10 mouse cellular contexts compared by ENCODE assay signal in genomic region chr6:86052032-86052459, GRCm38 (mm10). TPM values are rescaled to one million over a fixed set of nuclear protein-coding genes. Genes with fewer than 3 reads are reported as not detected.
A peak's percentile ranks its signal among the peaks of the same experiment; 100 is the strongest.
DNase-seq lines count a peak whose midpoint lies in the region; ATAC-seq and TF ChIP-seq lines count a peak whose summit lies in the region.
"Had no signal": no experiment of that assay in that cellular context is flagged by ENCODE, and none has a peak within 500 bp of the region (broad histone marks: within the 10 kb centered on the region; RNA-seq: fewer than 3 reads in every experiment).

No protein-coding gene starts in this region.

- no peak for DNase-seq in lung, adult 2 months
- DNase-seq in forebrain, embryonic 14.5 days (ENCODE audit: low spot score), result peak; percentile 84
- no peak for DNase-seq in right cerebral cortex, postnatal 4 days
- DNase-seq in ovary, adult 18-20 months (ENCODE audit: low spot score), result no peak
- DNase-seq: adrenal gland, adult 2 months; gastrocnemius, postnatal 10 days; thymus, postnatal 25 days had no signal

- no peak overlapping the region for H3K27ac ChIP-seq in lung, embryonic 15.5 days
- peak overlapping the region; percentile 98 for H3K27ac ChIP-seq in forebrain, embryonic 14.5 days (ENCODE audit: low read depth, low read length)
- H3K27ac ChIP-seq in liver, embryonic 12.5 days, result no peak overlapping the region

- WGBS in lung, embryonic 15.5 days, result 16% methylated on average over 7 of the region's 7 CpGs
- WGBS in lung, adult 2 months, result 28% methylated on average over 7 of the region's 7 CpGs
- 3% methylated on average over 7 of the region's 7 CpGs for WGBS in forebrain, embryonic 14.5 days
- WGBS in liver, embryonic 12.5 days (ENCODE audit: insufficient replicate concordance), result 21% methylated on average over 7 of the region's 7 CpGs

- peak; percentile 53; the same call in 1 of the 2 replicates for ATAC-seq in lung, embryonic 15.5 days (ENCODE audit: borderline replicate concordance, extremely low read depth, low FRiP score, low TSS enrichment)
- peak; percentile 82 for ATAC-seq in forebrain, embryonic 14.5 days
- ATAC-seq in liver, embryonic 12.5 days, result peak; percentile 48
- no peak for ATAC-seq in CD4-positive, CD25-positive, alpha-beta regulatory T cell, adult 4 months

- no peaks in the 10 kb centered on the region for H3K36me3 ChIP-seq in lung, embryonic 15.5 days
- no peaks in the 10 kb centered on the region for H3K36me3 ChIP-seq in forebrain, embryonic 14.5 days (ENCODE audit: control insufficient read depth, insufficient read depth, low read length)
- H3K36me3 ChIP-seq in liver, embryonic 12.5 days, result no peaks in the 10 kb centered on the region

- H3K4me3 ChIP-seq in lung, embryonic 15.5 days, result no peak overlapping the region
- H3K4me3 ChIP-seq in lung, adult 2 months (replicated peaks; ENCODE audit: extremely low read depth, low read depth, low read length), result no peak overlapping the region
- H3K4me3 ChIP-seq in forebrain, embryonic 14.5 days (ENCODE audit: low read depth, low read length), result no peak overlapping the region
- H3K4me3 ChIP-seq in liver, embryonic 12.5 days, result no peak overlapping the region

- H3K4me1 ChIP-seq in lung, embryonic 15.5 days, result peaks cover 12% of the 10 kb centered on the region
- no peaks in the 10 kb centered on the region for H3K4me1 ChIP-seq in lung, adult 2 months (ENCODE audit: control insufficient read depth, insufficient read depth, low read length)
- peaks cover 39% of the 10 kb centered on the region for H3K4me1 ChIP-seq in forebrain, embryonic 14.5 days (ENCODE audit: control insufficient read depth, insufficient read depth, low read length)
- peaks cover 42% of the 10 kb centered on the region for H3K4me1 ChIP-seq in liver, embryonic 12.5 days

- no peak for TF ChIP-seq CTCF in lung, adult 2 months (IDR thresholded peaks at IDR 0.05; ENCODE audit: insufficient read depth, low read length)

- no peak overlapping the region for H3K9ac ChIP-seq in lung, embryonic 15.5 days
- peak overlapping the region; percentile 55 for H3K9ac ChIP-seq in forebrain, embryonic 14.5 days (ENCODE audit: low read length)
- no peak overlapping the region for H3K9ac ChIP-seq in liver, embryonic 12.5 days

- H3K27me3 ChIP-seq in lung, embryonic 15.5 days, result no peaks in the 10 kb centered on the region
- no peaks in the 10 kb centered on the region for H3K27me3 ChIP-seq in forebrain, embryonic 14.5 days (replicated peaks; ENCODE audit: control insufficient read depth, insufficient read depth, low read length)
- H3K27me3 ChIP-seq in liver, embryonic 12.5 days (replicated peaks), result peaks cover 12% of the 10 kb centered on the region; the same call in 1 of the 2 replicates

- TF ChIP-seq POLR2A in lung, adult 2 months (IDR thresholded peaks at IDR 0.05; ENCODE audit: borderline replicate concordance, extremely low read depth, low read depth, low read length), result no peak

- H3K9me3 ChIP-seq in lung, embryonic 15.5 days, result no peaks in the 10 kb centered on the region
- H3K9me3 ChIP-seq in forebrain, embryonic 14.5 days (replicated peaks; ENCODE audit: control insufficient read depth, low read length), result no peaks in the 10 kb centered on the region
- H3K9me3 ChIP-seq in liver, embryonic 12.5 days (replicated peaks), result no peaks in the 10 kb centered on the region

- no peak overlapping the region for H3K4me2 ChIP-seq in lung, embryonic 15.5 days
- peak overlapping the region; percentile 40 for H3K4me2 ChIP-seq in forebrain, embryonic 14.5 days (ENCODE audit: low read length)
- H3K4me2 ChIP-seq in liver, embryonic 12.5 days, result no peak overlapping the region

RNA-seq across cellular contexts. Expression of gene Add2, which starts 23.6 kb away (rescaled TPM):
- 2.9 and 3.5 TPM in 2 replicates for polyA plus RNA-seq in lung, embryonic 15.5 days (2015; fragmentation: Nextera tagmentation; extraction: Ambion mirVana)
- polyA plus RNA-seq in lung, adult 2 months (2012; rRNA removed), result 0.17 and 0.80 TPM in 2 replicates
- polyA plus RNA-seq in forebrain, embryonic 14.5 days (2014; fragmentation: Nextera tagmentation; extraction: Ambion mirVana), result 108 and 134 TPM in 2 replicates
- polyA plus RNA-seq in liver, embryonic 12.5 days (2016; fragmentation: Nextera tagmentation; extraction: Ambion mirVana), result 96.9 and 97.2 TPM in 2 replicates
- not detected for polyA plus RNA-seq in CD4-positive, CD25-positive, alpha-beta regulatory T cell, adult 4 months (2017; shearing (Covaris generic))

RNA-seq across cellular contexts. Expression of gene Figla, which starts 36.1 kb away (rescaled TPM):
- polyA plus RNA-seq in lung, embryonic 15.5 days (2015; fragmentation: Nextera tagmentation; extraction: Ambion mirVana), result not detected in 2 replicates
- not detected in 2 replicates for polyA plus RNA-seq in lung, adult 2 months (2012; rRNA removed)
- polyA plus RNA-seq in forebrain, embryonic 14.5 days (2014; fragmentation: Nextera tagmentation; extraction: Ambion mirVana), result not detected in 2 replicates
- not detected in 2 replicates for polyA plus RNA-seq in liver, embryonic 12.5 days (2016; fragmentation: Nextera tagmentation; extraction: Ambion mirVana)
- not detected for polyA plus RNA-seq in CD4-positive, CD25-positive, alpha-beta regulatory T cell, adult 4 months (2017; shearing (Covaris generic))
- polyA plus RNA-seq: adrenal gland, adult 2 months had no signal

Comparison
In these comparisons a context has a peak if more than half of its experiments do, and no peak if none do; other contexts are left out.
1. RNA of gene Add2, which starts 23.6 kb away (polyA plus RNA-seq): 108 to 134 TPM in forebrain, embryonic 14.5 days and 96.9 to 97.2 TPM in liver, embryonic 12.5 days; 2.9 to 3.5 TPM in lung, embryonic 15.5 days, 0.17 to 0.80 TPM in lung, adult 2 months and not detected in CD4-positive, CD25-positive, alpha-beta regulatory T cell, adult 4 months; every median in the first group is over 10 times any median in the second.